Mouse (Mus musculus): ENCODE results near the gene Dppa1.

DNA sequence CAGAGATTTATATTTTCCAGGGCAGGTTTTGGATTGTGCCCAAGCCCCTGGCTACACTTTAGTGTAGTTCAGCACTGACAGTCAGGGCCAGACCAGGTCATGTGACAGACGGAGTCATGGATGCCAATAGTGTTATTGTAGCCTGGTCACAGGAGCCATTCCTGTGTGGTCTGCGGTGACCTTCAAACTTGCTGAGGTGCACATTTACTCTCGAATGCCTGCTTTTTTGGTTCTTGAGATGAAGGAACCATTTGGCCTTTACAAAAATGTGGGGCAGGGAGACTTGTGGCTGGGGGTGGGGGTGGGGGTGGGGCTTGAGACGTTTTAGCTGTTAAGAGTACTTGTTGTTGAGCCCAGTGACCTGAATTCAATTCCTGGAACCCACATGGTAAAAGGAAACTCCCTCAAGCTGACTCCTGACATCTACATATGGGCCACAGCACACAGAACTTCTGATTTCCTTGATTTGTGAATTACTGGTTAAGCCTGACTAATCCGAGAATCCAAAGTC is 50.2 kb downstream of the Dppa1 start:
- TF ChIP-seq CTCF (IDR thresholded peaks at IDR 0.05; ENCODE audit: extremely low read depth, insufficient read length, insufficient replicate concordance, low read depth, low read length) (no peak), POLR2A (IDR thresholded peaks at IDR 0.05; ENCODE audit: low read depth, low read length) (no peak)

Measured in small intestine, adult 2 months (tissue).